Mouse (Mus musculus): ENCODE results near the gene Akna.

Gene Akna

GRCm38 (mm10) chr4:63410583-63410934, 7.4 kb upstream of the Akna start:
- in situ Hi-C loops (cut with MboI, MseI), result no loop called here

GRCm38 (mm10) chr4:63409908-63410582, 6.9 kb upstream of the Akna start:
- in situ Hi-C loops (cut with MboI, MseI), result loop anchor here (5.0 to 10.0 kb wide), 5 partner anchors 43 to 775 kb away; partner anchors contain the start of genes Atp6v1g1 and Tnfsf8

- in situ Hi-C loops (cut with MboI, MseI), result loop anchor here (5.0 to 10.0 kb wide), 5 partner anchors 42 to 775 kb away; partner anchors contain the start of genes Atp6v1g1 and Tnfsf8
Observed at GRCm38 (mm10) chr4:63409317-63409907, 6.3 kb upstream of the Akna start.

- in situ Hi-C loops (cut with MboI, MseI), result loop anchor here (5.0 to 10.0 kb wide), 5 partner anchors 41 to 774 kb away; partner anchors contain the start of genes Atp6v1g1 and Tnfsf8
Observed at GRCm38 (mm10) chr4:63408649-63409048, 5.5 kb upstream of the Akna start.

GRCm38 (mm10) chr4:63408247-63408646, 5.1 kb upstream of the Akna start:
- in situ Hi-C loops (cut with MboI, MseI), result loop anchor here (5.0 to 10.0 kb wide), 5 partner anchors 41 to 773 kb away; partner anchors contain the start of genes Atp6v1g1 and Tnfsf8

- in situ Hi-C loops (cut with MboI, MseI), result loop anchor here (5.0 to 10.0 kb wide), 5 partner anchors 38 to 771 kb away; partner anchors contain the start of genes Atp6v1g1 and Tnfsf8
Observed at GRCm38 (mm10) chr4:63405683-63406082, 2.5 kb upstream of the Akna start.

GRCm38 (mm10) chr4:63405051-63405450, 1.9 kb upstream of the Akna start:
- in situ Hi-C loops (cut with MboI, MseI), result loop anchor here (5.0 to 10.0 kb wide), 5 partner anchors 38 to 770 kb away; partner anchors contain the start of genes Atp6v1g1 and Tnfsf8

GRCm38 (mm10) chr4:63404205-63404604, 1.1 kb upstream of the Akna start:
- in situ Hi-C loops (cut with MboI, MseI), result loop anchor here (10.0 kb wide), 2 partner anchors 141 to 769 kb away; partner anchors contain the start of gene Atp6v1g1

- in situ Hi-C loops (cut with MboI, MseI), result loop anchor here (10.0 kb wide), 2 partner anchors 142 to 768 kb away; partner anchors contain the start of gene Atp6v1g1
Observed at GRCm38 (mm10) chr4:63402558-63402957, 596 bp downstream of the Akna start.

- in situ Hi-C loops (cut with MboI, MseI), result loop anchor here (10.0 kb wide), 2 partner anchors 143 to 767 kb away; partner anchors contain the start of gene Atp6v1g1
Observed at GRCm38 (mm10) chr4:63402056-63402455, 1.1 kb downstream of the Akna start.

- in situ Hi-C loops (cut with MboI, MseI), result loop anchor here (10.0 kb wide), 2 partner anchors 143 to 767 kb away; partner anchors contain the start of gene Atp6v1g1
Observed at GRCm38 (mm10) chr4:63401620-63402019, 1.5 kb downstream of the Akna start.

GRCm38 (mm10) chr4:63400541-63401306, 2.4 kb downstream of the Akna start:
- in situ Hi-C loops (cut with MboI, MseI), result loop anchor here (10.0 kb wide), 2 partner anchors 144 to 766 kb away; partner anchors contain the start of gene Atp6v1g1

GRCm38 (mm10) chr4:63399691-63400270, 3.4 kb downstream of the Akna start:
- in situ Hi-C loops (cut with MboI, MseI), result loop anchor here (10.0 kb wide), 2 partner anchors 145 to 765 kb away; partner anchors contain the start of gene Atp6v1g1

- in situ Hi-C loops (cut with MboI, MseI), result no loop called here
Observed at GRCm38 (mm10) chr4:63398854-63399609, 4.1 kb downstream of the Akna start.

GRCm38 (mm10) chr4:63397981-63398537, 5.1 kb downstream of the Akna start:
- in situ Hi-C loops (cut with MboI, MseI), result no loop called here

GRCm38 (mm10) chr4:63391322-63391721, 11.8 kb downstream of the Akna start:
- in situ Hi-C loops (cut with MboI, MseI), result no loop called here

GRCm38 (mm10) chr4:63389887-63390528, 13.1 kb downstream of the Akna start:
- in situ Hi-C loops (cut with MboI, MseI), result no loop called here

GRCm38 (mm10) chr4:63389121-63389886, 13.8 kb downstream of the Akna start:
- in situ Hi-C loops (cut with MboI, MseI), result no loop called here

- in situ Hi-C loops (cut with MboI, MseI), result no loop called here
Observed at GRCm38 (mm10) chr4:63388029-63388428, 15.1 kb downstream of the Akna start.

All from T-helper 2 cell (primary cell).